Mouse (Mus musculus) cortical plate, adult 2 months (tissue): Measurements from ENCODE around the gene Atp2b2.

Experiments used
- CTCF ChIP-seq: fragments of 200-500 bp; IDR thresholded peaks from 2 replicates; pipeline ENCODE4 v1.5.1; 2011; ENCODE audit warnings: mild to moderate bottlenecking, control low read depth, low read length; ENCODE audit not compliant: insufficient read depth; ENCODE audit errors: extremely low read depth
- POLR2A ChIP-seq: fragments of 200-500 bp; IDR thresholded peaks from 2 replicates; pipeline ENCODE4 v1.6.1; 2011; ENCODE audit warnings: mild to moderate bottlenecking, low read length, control low read depth; ENCODE audit not compliant: insufficient read depth; ENCODE audit errors: extremely low read depth

DNA sequence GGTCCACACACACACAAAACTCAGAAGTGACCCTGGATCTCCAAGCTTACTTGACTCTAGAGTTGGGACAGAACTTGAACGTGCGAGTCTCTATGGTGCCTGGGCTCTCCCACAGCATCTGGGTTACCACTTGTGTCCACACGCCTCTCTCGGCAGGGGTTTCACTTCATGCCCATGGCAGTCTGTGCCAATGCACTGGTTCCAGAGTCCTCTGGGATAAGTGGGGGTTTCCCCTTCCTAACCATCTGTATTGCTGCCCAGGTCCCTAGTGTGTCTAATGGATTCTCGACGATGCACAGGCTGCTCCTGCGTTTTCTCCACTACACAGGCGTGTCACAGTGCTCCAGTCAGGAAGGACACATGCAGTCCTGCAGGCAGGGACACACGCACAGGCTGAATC, 184.1 kb downstream of the Atp2b2 start:
- no peak for TF ChIP-seq CTCF
- TF ChIP-seq POLR2A: no peak
